Mouse (Mus musculus): ENCODE measurements around the gene Slc41a3.
A peak's percentile ranks its signal among the peaks of the same experiment; 100 is the strongest.

The Slc41a3 gene

DNA sequence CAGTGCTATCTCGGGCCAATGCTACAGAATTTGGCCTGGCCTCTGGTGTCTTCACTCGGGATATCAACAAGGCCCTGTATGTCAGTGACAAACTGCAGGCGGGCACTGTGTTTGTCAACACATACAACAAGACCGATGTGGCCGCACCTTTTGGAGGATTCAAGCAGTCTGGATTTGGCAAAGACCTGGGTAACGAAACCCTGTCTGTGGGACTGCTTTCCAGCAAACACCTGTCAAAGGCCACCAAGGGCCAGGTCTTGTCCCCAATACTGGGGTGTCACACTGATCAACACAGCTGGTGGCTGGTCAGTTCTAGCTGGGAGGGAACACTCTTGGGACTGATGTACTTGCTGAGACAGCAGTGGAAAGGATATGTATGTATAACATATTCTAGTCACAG, 6.3 kb upstream of the Slc41a3 start:
- DNase-seq = no peak

DNA sequence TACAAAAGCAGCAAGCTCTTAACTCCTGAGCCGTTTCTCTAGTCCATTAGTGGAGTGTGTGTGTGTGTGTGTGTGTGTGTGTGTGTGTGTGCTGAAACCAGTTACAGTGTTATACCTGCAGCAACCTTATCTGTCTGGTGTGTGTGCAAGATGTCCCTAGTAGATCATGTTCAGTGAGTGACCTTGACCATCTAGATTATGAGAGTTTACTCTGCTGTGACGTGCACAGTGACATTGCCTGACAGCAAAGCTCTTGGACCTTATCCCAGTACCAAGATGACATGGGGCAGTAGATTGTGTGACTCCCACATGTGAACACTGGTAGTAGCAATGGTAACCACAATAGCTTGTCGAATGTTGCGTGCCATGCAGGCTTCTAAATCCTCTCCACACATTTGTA, 4.2 kb upstream of the Slc41a3 start:
- no peak for DNase-seq

DNA sequence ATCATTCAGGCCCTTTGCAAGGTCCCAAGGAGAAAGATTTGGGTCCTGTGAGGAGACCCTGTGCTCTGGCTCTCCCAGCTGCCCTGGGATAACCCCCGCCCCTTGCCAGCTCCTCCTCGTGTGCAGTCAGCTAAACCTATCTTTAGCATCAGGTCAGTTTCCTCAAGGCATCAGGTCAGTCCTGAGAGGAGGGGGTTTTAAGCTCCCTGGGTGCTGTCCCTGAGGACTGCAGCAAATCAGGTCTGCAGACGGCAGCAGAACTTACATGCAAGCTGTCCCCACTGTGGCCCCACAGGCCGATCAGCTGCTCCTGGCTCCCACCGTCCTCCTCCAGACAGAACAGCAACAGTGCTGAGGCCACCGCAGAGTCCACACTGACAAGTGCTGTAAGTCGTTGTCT, 2.8 kb upstream of the Slc41a3 start:
- DNase-seq = no peak

DNA sequence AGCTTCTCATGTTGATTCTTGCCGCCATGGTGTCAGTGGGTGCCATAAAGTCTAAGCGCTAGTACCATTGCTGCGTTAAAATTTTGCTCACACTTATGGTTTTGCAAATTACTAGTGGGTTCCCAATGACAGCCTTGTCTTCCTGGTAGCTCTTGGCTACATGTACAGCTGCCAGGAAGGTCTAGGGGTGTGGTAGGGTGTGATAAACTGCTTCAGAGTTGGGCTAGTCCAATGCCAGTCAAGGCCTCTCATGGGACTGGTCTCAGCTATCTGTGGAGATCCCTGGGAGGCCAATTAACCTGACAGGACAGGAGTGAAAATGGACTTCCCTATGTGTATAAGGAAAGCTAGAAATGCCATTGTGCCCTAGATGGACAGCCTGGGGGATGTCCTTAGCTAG, 2.2 kb upstream of the Slc41a3 start:
- DNase-seq = no peak

DNA sequence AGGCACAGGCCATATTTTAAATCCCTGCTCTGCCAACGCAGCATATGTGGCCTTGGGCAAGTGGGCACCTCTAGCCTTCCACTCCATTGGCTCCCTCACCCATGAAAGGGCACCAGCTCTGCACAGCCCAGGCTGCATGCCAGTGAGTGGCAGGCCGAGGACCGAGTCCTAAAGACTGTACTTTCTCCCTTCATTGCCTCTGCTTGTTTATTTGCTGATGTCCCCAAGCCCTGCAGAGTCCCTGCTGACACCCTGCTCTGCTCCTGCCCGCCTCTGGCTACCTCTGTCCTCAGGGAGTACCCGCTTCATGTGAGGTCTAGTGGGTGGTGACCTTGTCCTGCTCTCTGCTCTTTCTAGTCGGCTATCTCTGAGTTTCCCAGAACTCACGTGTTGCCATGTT, 1.4 kb upstream of the Slc41a3 start:
- no peak for DNase-seq

DNA sequence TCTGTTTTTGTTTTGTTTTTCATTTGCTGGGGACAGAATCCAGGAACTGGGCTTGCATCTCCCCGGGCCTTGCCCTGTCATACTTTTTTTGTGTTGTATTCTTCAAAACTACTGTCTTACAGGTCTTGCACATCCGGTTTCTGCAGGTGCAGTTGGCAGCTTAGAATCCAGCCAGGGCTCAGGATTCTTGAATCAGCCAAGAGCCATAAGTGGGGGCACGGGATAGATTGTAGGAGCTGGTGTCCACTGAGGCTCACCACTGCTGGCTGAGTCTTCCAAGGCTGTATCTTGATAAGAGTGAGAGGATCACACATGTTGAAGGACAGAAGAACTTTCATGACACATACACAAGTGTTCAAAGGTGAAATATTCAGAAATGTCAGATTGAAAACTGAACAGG, 395 bp upstream of the Slc41a3 start:
- DNase-seq = no peak

DNA sequence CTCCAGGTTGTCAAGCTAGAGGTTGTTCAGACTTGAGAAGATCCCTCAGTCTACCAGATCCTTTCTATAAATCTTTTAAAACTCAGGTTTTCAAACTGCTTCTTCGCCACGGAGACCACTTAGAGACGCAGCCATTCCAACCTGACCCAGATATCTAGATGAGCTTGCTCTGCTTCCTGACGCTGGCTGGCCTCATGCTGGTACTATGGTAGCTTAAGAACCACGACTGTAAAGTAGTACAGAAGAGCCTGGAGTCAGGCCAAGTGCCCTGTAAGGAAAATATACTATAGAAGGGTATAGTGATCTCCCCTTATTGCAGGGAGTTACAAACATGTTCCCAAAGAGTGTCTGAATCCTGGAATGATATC, 757 bp downstream of the Slc41a3 start:
- DNase-seq = peak; percentile 15

DNA sequence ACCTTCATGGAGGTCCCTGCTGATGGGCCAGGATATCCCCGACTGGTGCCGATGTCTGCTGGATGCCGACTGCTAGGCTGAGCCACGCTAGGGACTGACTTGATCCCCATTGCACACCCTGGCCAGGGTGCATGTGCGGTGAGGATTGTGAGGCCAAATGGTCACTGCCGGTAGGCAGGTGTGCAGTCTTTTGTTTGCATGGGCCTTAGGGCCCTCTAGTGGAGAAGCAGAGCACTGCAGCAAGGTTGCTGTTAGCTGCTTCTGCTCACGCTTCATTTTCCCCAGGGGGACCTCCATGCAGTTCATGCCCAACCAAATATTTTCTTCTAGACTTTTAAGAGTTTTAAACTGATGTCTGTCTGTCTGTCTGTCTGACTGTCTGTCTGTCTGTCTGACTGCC, 2.0 kb downstream of the Slc41a3 start:
- peak; percentile 74 for DNase-seq

DNA sequence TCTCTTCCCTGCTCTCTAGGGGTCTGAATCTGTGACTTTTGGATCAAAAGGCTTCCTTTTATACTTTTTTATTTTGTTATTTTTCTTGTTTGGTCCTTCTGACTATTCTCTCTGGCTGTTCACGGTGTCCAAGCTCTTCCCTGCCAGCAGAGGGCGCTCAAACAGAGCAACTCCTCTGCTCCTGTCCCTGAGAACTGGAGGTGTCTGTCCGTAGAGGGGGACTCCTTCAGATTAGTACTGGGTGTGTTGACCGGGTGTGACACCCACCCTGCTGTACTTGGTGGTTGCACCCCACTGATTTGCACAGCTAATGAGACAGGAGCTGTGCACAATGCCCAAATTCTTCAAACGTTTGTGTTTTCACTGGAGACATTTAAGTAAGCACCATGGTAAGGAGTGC, 2.7 kb downstream of the Slc41a3 start:
- peak; percentile 76 for DNase-seq

DNA sequence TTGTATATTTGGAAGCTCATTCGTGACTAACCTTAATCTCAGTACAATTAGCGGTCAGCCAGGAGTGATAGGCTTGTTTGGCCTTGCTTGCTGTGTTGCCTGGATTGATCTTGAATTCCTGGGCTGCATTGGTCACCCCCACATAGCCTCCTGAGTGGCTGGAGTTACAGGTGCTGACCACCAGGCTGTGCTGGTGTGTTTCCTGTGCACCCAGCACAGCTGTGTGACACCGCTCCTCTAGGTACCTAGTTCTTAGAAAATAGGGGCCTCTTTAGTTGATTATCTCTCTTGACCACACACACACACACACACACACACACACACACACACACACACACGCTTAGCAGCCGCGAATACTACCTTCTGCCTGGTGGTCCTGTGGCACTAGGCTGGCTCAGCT, 3.7 kb downstream of the Slc41a3 start:
- peak; percentile 34 for DNase-seq

DNA sequence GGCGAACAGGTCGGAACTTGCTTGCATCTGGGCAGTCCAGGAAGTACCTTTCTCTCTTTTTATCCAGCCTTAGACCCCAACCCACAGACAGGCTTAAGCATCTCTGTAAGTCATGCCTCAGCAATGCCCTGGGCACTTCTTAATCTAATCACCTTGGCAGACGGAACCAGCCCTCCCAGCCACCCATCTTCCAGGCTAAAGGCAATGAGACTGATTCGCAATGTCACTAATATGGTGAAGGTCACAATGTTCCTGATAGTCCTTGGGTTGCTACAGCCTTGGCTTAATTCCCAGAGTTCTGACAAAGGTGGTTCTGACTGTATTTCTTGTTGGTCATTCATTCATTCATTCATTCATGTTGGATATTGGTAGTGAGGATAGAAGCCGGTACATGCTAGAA, 5.7 kb downstream of the Slc41a3 start:
- no peak for DNase-seq

DNA sequence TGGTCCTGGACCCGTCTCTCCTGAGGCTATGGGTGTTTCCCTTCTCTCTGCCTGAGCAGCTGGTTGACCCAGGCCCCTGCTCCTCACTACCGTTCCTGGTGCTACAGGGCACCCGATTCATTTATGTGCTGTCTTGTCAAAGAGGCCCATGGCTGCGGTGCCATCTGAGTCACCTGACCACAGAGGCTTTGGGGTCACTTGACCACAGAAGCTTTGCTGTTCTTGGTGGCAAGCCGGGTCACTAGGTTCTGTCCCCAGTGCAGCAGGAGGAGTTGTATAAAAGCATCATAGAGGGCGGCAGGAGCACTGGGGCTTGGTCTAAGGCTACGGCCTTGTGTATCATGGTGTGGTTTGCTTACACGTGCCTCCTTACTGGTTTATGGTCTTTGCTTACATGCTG, 8.8 kb downstream of the Slc41a3 start:
- DNase-seq = no peak

DNA sequence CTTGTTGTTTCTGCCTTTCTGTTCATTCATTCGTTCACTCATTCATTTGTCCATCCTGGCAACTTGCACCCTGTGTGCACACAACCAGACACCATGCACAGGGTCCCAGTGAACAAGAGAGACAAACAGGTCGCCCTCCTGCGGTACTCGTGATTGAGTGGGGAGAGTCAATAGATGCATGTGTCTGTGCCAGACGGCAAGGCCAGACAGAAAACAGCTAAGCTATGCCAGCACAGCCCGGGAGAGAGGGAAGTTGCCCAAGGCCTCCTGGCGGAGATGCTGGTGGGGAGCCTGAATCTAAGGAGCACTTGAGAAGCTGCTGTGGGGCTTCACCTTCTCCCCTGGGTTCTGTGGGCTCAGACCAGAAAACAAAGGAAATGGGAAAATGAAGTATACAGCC, 10.8 kb downstream of the Slc41a3 start:
- no peak for DNase-seq

DNA sequence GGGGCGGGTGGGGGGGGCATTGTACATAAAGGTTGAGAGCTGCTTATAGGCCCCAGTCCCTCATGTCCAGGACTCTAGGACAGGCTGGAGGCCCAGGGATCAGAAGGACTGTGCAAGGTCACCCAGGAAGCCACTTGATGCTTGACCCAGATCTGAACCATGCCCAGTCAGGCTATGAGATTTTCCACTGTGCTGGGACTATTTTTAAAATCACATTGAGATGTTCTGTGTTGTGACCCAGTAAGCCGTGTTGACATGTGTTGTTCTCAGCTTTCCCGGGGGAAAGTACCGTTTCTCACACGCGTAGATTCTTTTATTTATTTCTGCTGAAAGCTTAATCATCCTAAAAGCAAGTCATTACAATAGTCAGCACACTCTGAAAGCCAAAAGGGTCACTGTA, 11.5 kb downstream of the Slc41a3 start:
- no peak for DNase-seq

DNA sequence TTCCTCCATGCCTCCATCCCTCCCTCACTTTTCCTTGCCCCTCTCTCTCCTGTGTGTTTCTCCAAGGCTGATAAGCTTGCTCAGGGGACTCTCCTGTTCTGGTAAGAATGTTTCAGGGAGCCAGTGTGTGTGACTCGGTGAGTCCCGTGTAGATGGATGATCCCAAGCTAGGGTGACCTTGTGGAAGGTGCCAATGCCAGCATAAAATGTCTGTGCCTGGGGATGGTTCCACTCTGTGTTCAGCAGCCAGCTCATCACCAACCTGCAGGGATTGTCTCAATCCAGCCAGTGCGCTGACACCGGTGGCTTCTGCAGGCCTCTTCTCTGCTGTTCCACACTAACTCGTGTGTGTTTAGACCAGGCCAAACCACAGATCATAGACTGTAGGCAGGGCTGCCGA, 12.0 kb downstream of the Slc41a3 start:
- no peak for DNase-seq

DNA sequence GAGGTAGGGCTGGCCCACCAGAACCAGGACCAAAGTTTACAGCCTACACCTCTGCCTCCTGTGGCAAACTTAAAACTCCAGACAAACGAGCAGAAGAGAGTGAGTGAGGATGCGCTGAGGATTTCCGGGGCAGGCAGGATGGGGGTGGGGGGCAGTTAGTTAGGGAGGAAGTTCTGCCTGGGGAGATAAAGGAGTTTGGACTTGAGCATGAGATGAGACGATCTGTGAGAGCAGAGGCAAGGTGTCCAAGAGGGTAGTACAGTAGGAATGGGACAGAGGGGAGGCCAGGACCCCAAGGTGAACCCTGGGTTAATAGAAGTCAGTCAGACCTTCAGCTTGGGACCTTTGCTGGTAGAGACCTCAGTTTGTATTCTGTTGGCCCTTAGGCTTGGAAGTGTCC, 13.7 kb downstream of the Slc41a3 start:
- no peak for DNase-seq

DNA sequence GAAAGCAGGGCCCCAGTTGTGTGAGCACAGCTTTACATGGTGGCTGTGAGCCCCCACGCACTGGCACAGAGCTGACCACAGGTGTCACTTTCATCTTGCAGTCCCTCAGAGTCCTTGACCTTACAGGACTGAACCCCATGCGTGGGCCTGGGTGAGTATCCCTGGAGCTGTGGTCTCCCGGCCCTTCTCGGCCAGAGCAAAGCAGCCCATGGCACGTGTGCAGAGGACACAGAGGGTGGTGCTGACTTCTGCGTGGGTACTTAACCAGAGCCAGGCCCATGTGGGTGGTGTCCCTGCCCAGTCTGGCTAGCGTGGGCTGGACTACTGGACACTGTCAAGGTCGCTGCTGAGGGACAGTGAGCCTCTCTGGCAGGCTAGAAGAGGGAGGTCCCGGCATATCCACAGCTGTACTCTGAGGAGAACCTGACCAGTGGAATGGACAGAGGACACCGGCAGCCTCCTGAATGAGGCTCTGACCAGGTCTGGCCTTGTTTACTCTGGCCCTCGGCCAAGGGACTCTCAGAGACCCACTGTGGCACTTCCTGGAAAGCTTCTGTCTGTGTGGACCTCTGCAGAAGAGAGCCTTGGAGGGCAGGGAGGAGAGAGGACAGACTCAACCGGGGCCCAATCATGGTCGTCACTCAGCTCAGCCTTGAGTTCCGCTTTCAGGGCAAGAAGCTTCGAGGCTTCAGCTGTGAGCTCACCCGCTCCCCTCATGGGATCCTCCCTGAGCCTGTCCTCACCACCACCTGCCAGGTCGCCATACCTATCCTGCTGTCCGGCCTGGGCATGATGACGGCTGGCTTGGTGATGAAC, 14.5 kb downstream of the Slc41a3 start:
- peak; percentile 78 for DNase-seq

DNA sequence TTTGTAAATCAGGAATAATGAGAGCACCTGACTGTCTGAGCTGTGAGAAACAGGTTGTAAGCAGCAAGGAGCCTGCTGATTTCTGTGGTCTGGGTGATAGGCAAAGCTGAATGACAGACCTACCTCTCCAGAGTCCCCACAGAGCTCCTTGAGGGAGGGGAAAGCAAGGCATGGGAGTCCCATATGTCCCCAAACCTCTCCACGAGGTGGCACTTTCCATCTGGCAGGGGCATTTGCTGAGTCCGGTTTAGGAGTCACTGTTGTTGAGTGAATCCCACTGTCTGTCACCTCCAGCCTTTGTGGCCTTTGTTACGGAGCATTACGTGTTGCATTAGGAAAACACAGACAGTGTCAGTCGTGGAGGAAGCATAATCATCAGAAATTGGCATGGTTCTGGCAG, 15.4 kb downstream of the Slc41a3 start:
- DNase-seq = no peak

DNA sequence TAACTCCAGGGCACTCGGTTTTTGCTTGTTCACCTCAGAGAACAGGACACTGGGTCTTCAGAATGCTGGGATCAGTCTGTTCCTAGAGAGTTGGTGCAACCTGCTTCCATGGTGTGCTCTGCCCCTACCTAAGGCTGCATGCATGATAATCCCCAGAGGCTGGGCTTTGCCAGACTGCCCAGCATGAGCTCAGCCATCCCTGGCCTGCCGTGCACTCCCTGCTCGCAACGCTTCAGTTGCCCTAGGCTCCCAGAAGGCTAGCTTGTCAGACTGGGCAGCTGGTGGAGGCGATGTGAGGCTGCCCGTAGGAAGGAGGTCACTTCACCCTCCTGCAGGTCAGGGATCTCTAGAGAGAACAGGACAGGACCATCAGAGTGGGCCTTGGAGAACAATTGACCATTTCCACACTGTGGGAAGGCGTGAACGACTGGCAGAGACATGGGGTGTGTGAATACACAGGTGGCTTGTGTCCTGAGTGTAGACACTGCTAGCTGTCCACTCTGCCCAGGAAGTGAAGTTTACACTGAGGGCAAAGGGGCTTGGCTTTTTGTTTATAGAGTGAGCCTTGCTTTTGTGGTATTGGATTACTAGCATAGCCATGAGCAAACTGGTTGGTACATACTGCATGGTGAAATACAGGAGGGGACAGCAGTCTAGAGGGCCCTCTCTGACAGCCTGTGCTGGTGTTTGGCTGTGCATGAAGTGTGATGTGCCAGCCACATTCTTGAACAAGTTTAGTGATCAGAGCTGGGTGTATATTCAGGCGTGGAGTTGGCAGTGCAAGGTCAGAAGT, 16.5 kb downstream of the Slc41a3 start:
- peak; percentile 52 for DNase-seq

DNA sequence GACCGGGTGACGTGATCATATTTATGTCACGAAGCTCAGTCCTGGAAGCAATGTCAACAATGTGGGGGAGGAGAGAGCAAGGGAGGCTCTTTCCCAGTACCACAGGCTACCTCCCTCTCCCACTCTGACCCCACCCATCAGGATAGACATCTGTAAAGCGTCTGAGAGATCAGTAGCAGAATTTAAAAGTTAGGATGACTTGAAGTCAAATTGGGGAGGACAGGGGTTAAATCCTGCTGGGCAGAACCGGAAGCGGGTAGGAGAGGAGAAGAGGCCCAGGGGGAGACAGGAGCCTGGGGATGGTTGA, 17.0 kb downstream of the Slc41a3 start:
- no peak for DNase-seq

DNA sequence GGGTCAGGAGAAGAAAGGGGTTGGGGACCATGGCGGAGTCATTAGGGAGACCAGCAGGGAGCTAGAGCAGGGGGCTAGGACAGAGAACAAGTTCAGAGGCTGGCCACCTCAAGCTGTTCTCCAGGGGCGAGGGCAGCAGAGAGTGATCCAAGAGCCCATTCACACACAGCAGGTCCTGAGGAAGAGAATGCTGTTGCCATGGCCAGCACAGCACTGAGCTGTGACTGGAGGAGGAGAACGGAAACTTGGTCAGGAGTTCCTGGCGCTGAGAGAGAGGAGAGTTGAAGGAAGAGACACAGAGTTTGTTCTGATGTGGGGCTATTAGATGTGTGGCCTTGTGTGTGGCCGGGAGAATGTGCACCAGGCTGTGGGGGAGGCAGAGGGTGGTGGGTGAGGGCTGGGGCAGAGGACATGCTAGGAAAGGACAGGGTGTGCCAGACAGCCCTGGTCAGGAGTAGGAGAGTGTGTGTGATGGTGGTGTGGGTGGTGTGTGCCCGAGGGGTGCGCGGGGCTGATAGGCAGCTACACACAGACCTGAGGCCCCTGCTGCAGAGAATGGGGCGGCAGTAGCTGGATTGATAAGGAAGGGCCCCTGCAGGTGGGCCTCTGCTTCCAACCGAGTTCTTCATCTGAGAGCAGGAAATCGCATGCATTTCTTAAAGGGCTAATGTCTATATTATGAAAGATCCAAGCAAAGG, 18.4 kb downstream of the Slc41a3 start:
- no peak for DNase-seq

DNA sequence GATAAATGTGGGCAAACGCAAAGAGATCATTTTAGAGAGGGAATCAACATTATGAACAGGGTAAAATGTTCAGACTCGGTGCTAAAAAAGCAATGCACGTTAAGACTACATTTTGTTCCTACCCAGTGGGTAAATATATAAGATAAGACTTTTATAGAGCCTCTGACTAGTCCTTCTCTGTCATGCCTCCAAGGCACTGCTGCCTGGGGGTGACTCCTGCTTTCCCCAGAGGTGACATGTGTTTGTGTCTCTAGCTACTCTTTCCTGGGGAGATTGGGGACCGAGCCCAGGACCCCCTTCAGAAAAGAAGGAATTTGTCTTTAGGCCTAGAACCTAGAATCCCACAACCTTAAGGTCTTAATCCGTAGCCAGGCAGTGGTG, 18.9 kb downstream of the Slc41a3 start:
- DNase-seq = no peak

DNA sequence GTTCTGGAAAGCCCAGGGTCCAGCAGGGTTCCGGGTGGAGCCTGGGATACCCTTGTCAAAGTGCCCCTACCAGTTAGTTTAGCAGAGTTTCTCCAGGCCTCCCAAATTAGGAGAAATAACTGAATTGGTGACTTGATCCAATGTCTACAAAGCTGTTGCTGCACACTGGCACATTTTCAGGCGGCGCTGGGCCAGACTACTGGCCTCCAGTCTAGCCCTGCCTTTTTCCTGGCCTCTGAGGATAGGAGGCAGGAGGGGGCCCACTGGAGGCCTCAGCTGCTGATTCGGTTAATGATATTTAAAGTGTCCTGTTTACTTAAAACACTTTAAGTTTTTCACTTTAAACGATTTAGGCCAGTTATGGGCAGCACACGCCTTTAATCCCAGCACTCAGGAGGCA, 19.7 kb downstream of the Slc41a3 start:
- peak; percentile 34 for DNase-seq

DNA sequence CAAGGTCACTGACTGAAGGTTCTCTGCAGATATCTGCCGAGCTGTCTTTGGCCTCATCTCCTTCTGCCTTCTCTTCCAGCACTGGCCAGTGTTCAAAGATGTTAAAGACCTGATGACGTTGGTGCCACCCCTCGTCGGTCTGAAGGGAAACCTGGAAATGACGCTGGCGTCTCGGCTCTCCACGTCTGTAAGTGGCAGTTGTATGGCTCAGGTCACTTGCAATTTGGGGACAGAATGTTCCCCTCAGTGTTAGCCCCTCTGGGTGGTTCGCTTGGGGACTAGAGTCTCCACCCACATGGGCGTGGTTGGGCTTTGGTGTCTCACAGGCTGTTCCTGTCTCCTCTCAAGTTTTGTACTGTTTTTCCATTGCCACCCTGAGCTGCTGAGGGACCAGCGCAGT, 20.2 kb downstream of the Slc41a3 start:
- no peak for DNase-seq
